In the genomic region with DNA sequence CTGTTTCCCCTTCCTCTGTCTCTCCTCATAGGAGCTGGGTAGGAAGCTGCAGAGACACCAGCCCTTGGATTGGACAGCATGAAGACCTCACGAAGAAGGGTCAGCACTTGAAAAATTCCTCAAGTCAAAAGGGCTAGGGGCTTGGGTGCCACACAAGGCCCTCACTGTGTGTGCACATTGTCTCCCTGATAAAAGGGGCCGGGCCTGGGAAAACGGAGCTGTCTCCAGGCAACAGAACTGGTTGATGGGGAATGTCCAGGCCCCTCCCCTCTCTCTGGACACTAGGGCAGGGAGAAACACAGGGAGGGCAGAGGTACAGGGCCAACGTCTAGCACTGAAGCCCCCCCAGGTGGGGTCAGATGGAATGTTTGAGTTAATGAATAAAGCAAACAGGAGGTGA, we compare ENCODE assay signal across 8 mouse cellular contexts. TPM values are rescaled to one million over a fixed set of nuclear protein-coding genes. Genes with fewer than 3 reads are reported as not detected.
DNase-seq lines count a peak whose midpoint lies in the region; ATAC-seq and TF ChIP-seq lines count a peak whose summit lies in the region.
"Had no signal": no experiment of that assay in that cellular context is flagged by ENCODE, and none has a peak within 500 bp of the region (broad histone marks: within the 10 kb centered on the region; RNA-seq: fewer than 3 reads in every experiment).

No protein-coding gene starts in this region.

- H3K36me3 ChIP-seq in forebrain, embryonic 12.5 days (replicated peaks): no peaks in the 10 kb centered on the region; the same call in 1 of the 2 replicates
- H3K36me3 ChIP-seq in lung, postnatal 0 days (ENCODE audit: insufficient read depth, low read length): no peaks in the 10 kb centered on the region
- H3K36me3 ChIP-seq: limb, embryonic 12.5 days had no signal

- no peaks in the 10 kb centered on the region for H3K9me3 ChIP-seq in forebrain, embryonic 12.5 days
- no peaks in the 10 kb centered on the region for H3K9me3 ChIP-seq in lung, postnatal 0 days (ENCODE audit: low read length)
- H3K9me3 ChIP-seq: limb, embryonic 12.5 days had no signal

- H3K9ac ChIP-seq in forebrain, embryonic 12.5 days: no peak overlapping the region
- H3K9ac ChIP-seq in lung, postnatal 0 days (replicated peaks; ENCODE audit: low read depth): no peak overlapping the region
- H3K9ac ChIP-seq: limb, embryonic 12.5 days had no signal

- peak; percentile 79 for ATAC-seq in forebrain, embryonic 12.5 days (ENCODE audit: low FRiP score)
- ATAC-seq in lung, postnatal 0 days: 0 out of 2 replicates have a peak, but pooled peaks have one; percentile 13

- no peak overlapping the region for H3K4me2 ChIP-seq in forebrain, embryonic 12.5 days
- no peak overlapping the region for H3K4me2 ChIP-seq in lung, postnatal 0 days (replicated peaks; ENCODE audit: low read depth, low read length)
- H3K4me2 ChIP-seq: limb, embryonic 12.5 days had no signal

- DNase-seq in left cerebral cortex, adult 2 months (ENCODE audit: extremely low spot score in 1 of 2, low spot score in 2 of 2): peak in 1 of 2 experiments; percentile 35
- DNase-seq in left cerebral cortex, postnatal 36 days (ENCODE audit: low spot score in 2 of 2): no peak
- DNase-seq in lung, postnatal 0 days (ENCODE audit: low spot score): no peak
- no peak for DNase-seq in adrenal gland, adult 8-10 months
- DNase-seq in gastrocnemius, postnatal 25 days: no peak

- no peak for TF ChIP-seq CTCF in left cerebral cortex, adult 2 months (IDR thresholded peaks at IDR 0.05)
- TF ChIP-seq CTCF in lung, postnatal 0 days (IDR thresholded peaks at IDR 0.05): no peak
- TF ChIP-seq CTCF in olfactory bulb, adult 2 months (IDR thresholded peaks at IDR 0.05; ENCODE audit: insufficient read depth, low read depth, low read length): no peak

- H3K4me1 ChIP-seq in forebrain, embryonic 12.5 days: peaks cover 27% of the 10 kb centered on the region
- H3K4me1 ChIP-seq in lung, postnatal 0 days (ENCODE audit: insufficient read depth, low read depth, low read length): peaks cover 7% of the 10 kb centered on the region; the same call in 1 of the 2 replicates
- peaks cover 17% of the 10 kb centered on the region for H3K4me1 ChIP-seq in olfactory bulb, adult 2 months (ENCODE audit: control insufficient read depth, insufficient read depth, low read length)

- intact Hi-C loops in left cerebral cortex, adult 2 months (cut with DNase I): no loop called here
- intact Hi-C loops in left cerebral cortex, postnatal 36 days (cut with DNase I): loop anchor here (2.0 kb wide), 1 partner anchor 390 kb away; no protein-coding TSS in a partner anchor

- peaks cover 4% of the 10 kb centered on the region; the same call in 1 of the 2 replicates for H3K27me3 ChIP-seq in forebrain, embryonic 12.5 days
- no peaks in the 10 kb centered on the region for H3K27me3 ChIP-seq in lung, postnatal 0 days (replicated peaks; ENCODE audit: insufficient read depth, low read length)
- H3K27me3 ChIP-seq: limb, embryonic 12.5 days had no signal

- 3% methylated on average over 4 of the region's 4 CpGs for WGBS in forebrain, embryonic 12.5 days
- WGBS in lung, postnatal 0 days: 29% methylated on average over 4 of the region's 4 CpGs
- 42% methylated on average over 4 of the region's 4 CpGs for WGBS in olfactory bulb, adult 2 months

- H3K4me3 ChIP-seq in left cerebral cortex, adult 2 months: no peak overlapping the region
- H3K4me3 ChIP-seq in forebrain, embryonic 12.5 days (replicated peaks): no peak overlapping the region
- H3K4me3 ChIP-seq in lung, postnatal 0 days (ENCODE audit: low read depth, low read length): no peak overlapping the region
- no peak overlapping the region for H3K4me3 ChIP-seq in olfactory bulb, adult 2 months (ENCODE audit: insufficient read depth, low read depth, low read length)
- H3K4me3 ChIP-seq: limb, embryonic 12.5 days had no signal

- H3K27ac ChIP-seq in left cerebral cortex, adult 2 months: peak overlapping the region; percentile 62; the same call in 1 of the 2 replicates
- H3K27ac ChIP-seq in forebrain, embryonic 12.5 days: peak overlapping the region; percentile 53
- H3K27ac ChIP-seq in lung, postnatal 0 days (ENCODE audit: low read length): peak overlapping the region; percentile 20; the same call in 1 of the 2 replicates
- peak overlapping the region; percentile 23; the same call in 1 of the 2 replicates for H3K27ac ChIP-seq in olfactory bulb, adult 2 months (ENCODE audit: insufficient read depth, low read depth, low read length)
- H3K27ac ChIP-seq: limb, embryonic 12.5 days had no signal

- TF ChIP-seq POLR2A in olfactory bulb, adult 2 months (IDR thresholded peaks at IDR 0.05; ENCODE audit: insufficient read depth, low read depth, low read length): no peak

- TF ChIP-seq EP300 in lung, postnatal 0 days (IDR thresholded peaks at IDR 0.05): no peak

RNA-seq across cellular contexts. Expression of a gene that starts 41.5 kb away (rescaled TPM):
- 10 to 100 TPM; 29.9 to 30.8 TPM for total RNA-seq in left cerebral cortex, adult 2 months (2021)
- total RNA-seq in left cerebral cortex, postnatal 36 days (2021): 10 to 100 TPM; 28.1 to 34.6 TPM
- 9.2 and 9.6 TPM in 2 replicates for polyA plus RNA-seq in forebrain, embryonic 12.5 days (2016; fragmentation: Nextera tagmentation; extraction: Ambion mirVana)
- 0.72 and 0.89 TPM in 2 replicates for polyA plus RNA-seq in lung, postnatal 0 days (2015; fragmentation: Nextera tagmentation; extraction: Ambion mirVana)
- not detected in 2 replicates for polyA plus RNA-seq in olfactory bulb, adult 2 months (2012; ENCODE audit: insufficient read depth, insufficient read length, low replicate concordance, missing spikeins)
- 1 to 10 TPM; 3.7 to 5.7 (median 4.2) TPM for total RNA-seq in adrenal gland, adult 8-10 months (2022)
- total RNA-seq in gastrocnemius, postnatal 25 days (2021): under 1 TPM; 0.23 to 0.43 TPM

Comparison
In these comparisons a context has a peak if more than half of its experiments do, and no peak if none do; other contexts are left out.
1. RNA of a gene that starts 41.5 kb away (total RNA-seq): 28.1 to 34.6 TPM in left cerebral cortex, postnatal 36 days and 29.9 to 30.8 TPM in left cerebral cortex, adult 2 months; 3.7 to 5.7 TPM in adrenal gland, adult 8-10 months and 0.23 to 0.43 TPM in gastrocnemius, postnatal 25 days; every median in the first group is over 4 times any median in the second.
2. Peak in every context shown above with its lines, with median percentiles within 50 percentile points of each other: H3K27ac ChIP-seq.